Mouse (Mus musculus): ENCODE results near the gene Olfr767. TPM values are rescaled to one million over a fixed set of nuclear protein-coding genes. Genes with fewer than 3 reads are reported as not detected.

Olfr767 gene
- polyA plus RNA-seq, 1 experiment from 2014 or later = not detected

Other genes with a start within 250 kb of the Olfr767 start
- 11.8 and 13.5 TPM in 2 replicates for gene Gdf11, start 191.2 kb downstream of the Olfr767 start, polyA plus RNA-seq (2015; fragmentation: Nextera tagmentation; extraction: Ambion mirVana)
- 228 and 241 TPM in 2 replicates for gene Cd63, start 181.9 kb downstream of the Olfr767 start, polyA plus RNA-seq (2015; fragmentation: Nextera tagmentation; extraction: Ambion mirVana)
- 14.1 and 16.9 TPM in 2 replicates for gene Rdh5, start 160.0 kb downstream of the Olfr767 start, polyA plus RNA-seq (2015; fragmentation: Nextera tagmentation; extraction: Ambion mirVana)
- gene Bloc1s1, start 158.9 kb downstream of the Olfr767 start, polyA plus RNA-seq (2015; fragmentation: Nextera tagmentation; extraction: Ambion mirVana) = 299 and 314 TPM in 2 replicates
- 12.1 and 15.5 TPM in 2 replicates for gene Itga7, start 149.1 kb downstream of the Olfr767 start, polyA plus RNA-seq (2015; fragmentation: Nextera tagmentation; extraction: Ambion mirVana)
- gene Mettl7b, start 121.9 kb downstream of the Olfr767 start, polyA plus RNA-seq (2015; fragmentation: Nextera tagmentation; extraction: Ambion mirVana) = 0.15 TPM in 1 of 2 replicates, not detected in the other
- not detected in 2 replicates for gene Olfr9, start 93.5 kb downstream of the Olfr767 start, polyA plus RNA-seq (2015; fragmentation: Nextera tagmentation; extraction: Ambion mirVana)
- gene Olfr763, start 72.1 kb downstream of the Olfr767 start, polyA plus RNA-seq (2015; fragmentation: Nextera tagmentation; extraction: Ambion mirVana) = not detected in 2 replicates
- not detected in 2 replicates for gene Olfr764-ps1, start 43.0 kb downstream of the Olfr767 start, polyA plus RNA-seq (2015; fragmentation: Nextera tagmentation; extraction: Ambion mirVana)
- not detected in 2 replicates for gene Olfr765, start 32.9 kb downstream of the Olfr767 start, polyA plus RNA-seq (2015; fragmentation: Nextera tagmentation; extraction: Ambion mirVana)
- not detected in 2 replicates for gene Olfr766-ps1, start 13.9 kb downstream of the Olfr767 start, polyA plus RNA-seq (2015; fragmentation: Nextera tagmentation; extraction: Ambion mirVana)
- not detected in 2 replicates for gene Olfr768, start 16.5 kb upstream of the Olfr767 start, polyA plus RNA-seq (2015; fragmentation: Nextera tagmentation; extraction: Ambion mirVana)
- not detected in 2 replicates for gene Olfr769, start 35.0 kb upstream of the Olfr767 start, polyA plus RNA-seq (2015; fragmentation: Nextera tagmentation; extraction: Ambion mirVana)
- gene Olfr770, start 56.1 kb upstream of the Olfr767 start, polyA plus RNA-seq (2015; fragmentation: Nextera tagmentation; extraction: Ambion mirVana) = not detected in 2 replicates
- gene Olfr771, start 81.8 kb upstream of the Olfr767 start, polyA plus RNA-seq (2015; fragmentation: Nextera tagmentation; extraction: Ambion mirVana) = not detected in 2 replicates
- not detected in 2 replicates for gene Olfr772, start 95.0 kb upstream of the Olfr767 start, polyA plus RNA-seq (2015; fragmentation: Nextera tagmentation; extraction: Ambion mirVana)
- not detected in 2 replicates for gene Olfr773, start 104.5 kb upstream of the Olfr767 start, polyA plus RNA-seq (2015; fragmentation: Nextera tagmentation; extraction: Ambion mirVana)
- gene Olfr774, start 153.3 kb upstream of the Olfr767 start, polyA plus RNA-seq (2015; fragmentation: Nextera tagmentation; extraction: Ambion mirVana) = not detected in 2 replicates
- not detected in 2 replicates for gene Olfr775, start 165.5 kb upstream of the Olfr767 start, polyA plus RNA-seq (2015; fragmentation: Nextera tagmentation; extraction: Ambion mirVana)
- not detected in 2 replicates for gene Olfr776, start 176.2 kb upstream of the Olfr767 start, polyA plus RNA-seq (2015; fragmentation: Nextera tagmentation; extraction: Ambion mirVana)
- gene Olfr777, start 188.6 kb upstream of the Olfr767 start, polyA plus RNA-seq (2015; fragmentation: Nextera tagmentation; extraction: Ambion mirVana) = not detected in 2 replicates
- gene Olfr780, start 235.2 kb upstream of the Olfr767 start, polyA plus RNA-seq (2015; fragmentation: Nextera tagmentation; extraction: Ambion mirVana) = not detected in 2 replicates
- gene Olfr781, start 245.9 kb upstream of the Olfr767 start, polyA plus RNA-seq (2015; fragmentation: Nextera tagmentation; extraction: Ambion mirVana) = not detected in 2 replicates

All from neural tube, embryonic 13.5 days (tissue).